ENCODE assay signal across 9 mouse cellular contexts in the genomic region with DNA sequence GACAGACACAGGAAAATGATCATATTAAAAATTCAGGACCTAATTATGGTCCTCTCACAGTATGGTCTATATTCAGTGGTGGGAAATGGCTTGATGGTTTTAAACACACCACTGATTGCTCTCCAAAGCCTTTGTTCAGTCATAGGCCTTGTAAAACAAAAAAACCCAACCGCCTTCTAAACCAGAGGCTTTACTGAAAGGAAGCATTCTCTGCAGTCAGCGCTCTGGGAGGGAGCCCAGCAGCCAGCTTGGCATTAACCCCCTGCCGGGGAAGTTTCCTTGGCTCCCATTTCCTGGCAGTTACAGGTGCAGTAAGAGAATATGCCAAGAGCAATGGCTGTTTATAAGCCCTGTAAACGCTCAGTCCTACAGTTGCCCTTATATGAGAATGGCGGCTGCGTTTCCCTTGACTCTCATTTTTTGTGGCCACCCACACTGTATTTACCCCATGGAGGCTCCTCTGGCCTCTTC.
A peak's percentile ranks its signal among the peaks of the same experiment; 100 is the strongest.
DNase-seq lines count a peak whose midpoint lies in the region; ATAC-seq and TF ChIP-seq lines count a peak whose summit lies in the region.
"Had no signal": no experiment of that assay in that cellular context is flagged by ENCODE, and none has a peak within 500 bp of the region (broad histone marks: within the 10 kb centered on the region; RNA-seq: fewer than 3 reads in every experiment).

No protein-coding gene starts in this region.

- no peaks in the 10 kb centered on the region for H3K9me3 ChIP-seq in hindbrain, embryonic 14.5 days (ENCODE audit: control insufficient read depth, low read length)
- no peaks in the 10 kb centered on the region for H3K9me3 ChIP-seq in midbrain, embryonic 13.5 days
- H3K9me3 ChIP-seq in lung, postnatal 0 days (ENCODE audit: low read length): no peaks in the 10 kb centered on the region

- H3K4me3 ChIP-seq in hindbrain, embryonic 14.5 days (replicated peaks; ENCODE audit: low read length): no peak overlapping the region
- no peak overlapping the region for H3K4me3 ChIP-seq in midbrain, embryonic 13.5 days (replicated peaks)
- no peak overlapping the region for H3K4me3 ChIP-seq in lung, postnatal 0 days (ENCODE audit: low read depth, low read length)

- no peaks in the 10 kb centered on the region for H3K27me3 ChIP-seq in hindbrain, embryonic 14.5 days (ENCODE audit: control insufficient read depth, insufficient read depth, low read length)
- no peaks in the 10 kb centered on the region for H3K27me3 ChIP-seq in midbrain, embryonic 13.5 days
- H3K27me3 ChIP-seq in lung, postnatal 0 days (replicated peaks; ENCODE audit: insufficient read depth, low read length): no peaks in the 10 kb centered on the region

- no peak overlapping the region for H3K9ac ChIP-seq in hindbrain, embryonic 14.5 days
- no peak overlapping the region for H3K9ac ChIP-seq in midbrain, embryonic 13.5 days (replicated peaks)
- no peak overlapping the region for H3K9ac ChIP-seq in lung, postnatal 0 days (replicated peaks; ENCODE audit: low read depth)
- H3K9ac ChIP-seq: liver, embryonic 14.5 days had no signal

- peak overlapping the region; percentile 77 for H3K27ac ChIP-seq in hindbrain, embryonic 14.5 days
- peak overlapping the region; percentile 61 for H3K27ac ChIP-seq in midbrain, embryonic 13.5 days
- H3K27ac ChIP-seq in lung, postnatal 0 days (ENCODE audit: low read length): no peak overlapping the region
- H3K27ac ChIP-seq: liver, embryonic 14.5 days had no signal

- peaks cover 16% of the 10 kb centered on the region; the same call in 1 of the 2 replicates for H3K4me1 ChIP-seq in hindbrain, embryonic 14.5 days (replicated peaks; ENCODE audit: control insufficient read depth, insufficient read depth, low read length)
- peaks cover 13% of the 10 kb centered on the region for H3K4me1 ChIP-seq in midbrain, embryonic 13.5 days (replicated peaks)
- H3K4me1 ChIP-seq in lung, postnatal 0 days (ENCODE audit: insufficient read depth, low read depth, low read length): 0 out of 2 replicates have a peak, but pooled peaks cover 4% of the 10 kb centered on the region

- H3K4me2 ChIP-seq in hindbrain, embryonic 14.5 days (replicated peaks): no peak overlapping the region
- H3K4me2 ChIP-seq in midbrain, embryonic 13.5 days (replicated peaks): no peak overlapping the region
- H3K4me2 ChIP-seq in lung, postnatal 0 days (replicated peaks; ENCODE audit: low read depth, low read length): no peak overlapping the region

- 24% methylated on average over 6 of the region's 6 CpGs for WGBS in hindbrain, embryonic 14.5 days
- WGBS in midbrain, embryonic 13.5 days: 15% methylated on average over 6 of the region's 6 CpGs
- 48% methylated on average over 6 of the region's 6 CpGs for WGBS in lung, postnatal 0 days

- peak; percentile 16 for DNase-seq in kidney, postnatal 14 days
- no peak for DNase-seq in kidney, adult 8-10 months
- peak; percentile 73 to 84 for DNase-seq in cerebellum, postnatal 14 days
- DNase-seq in hindbrain, embryonic 14.5 days (ENCODE audit: low spot score): peak; percentile 63
- DNase-seq in thymus, postnatal 36 days: no peak
- no peak for DNase-seq in lung, postnatal 0 days (ENCODE audit: low spot score)

- TF ChIP-seq CTCF in lung, postnatal 0 days (IDR thresholded peaks at IDR 0.05): no peak

- no peaks in the 10 kb centered on the region for H3K36me3 ChIP-seq in hindbrain, embryonic 14.5 days (replicated peaks; ENCODE audit: control insufficient read depth, insufficient read depth)
- H3K36me3 ChIP-seq in midbrain, embryonic 13.5 days: no peaks in the 10 kb centered on the region
- no peaks in the 10 kb centered on the region for H3K36me3 ChIP-seq in lung, postnatal 0 days (ENCODE audit: insufficient read depth, low read length)

- peak; percentile 70; the same call in 1 of the 2 replicates for ATAC-seq in hindbrain, embryonic 14.5 days (ENCODE audit: low FRiP score)
- peak; percentile 70 for ATAC-seq in midbrain, embryonic 13.5 days
- ATAC-seq in CD4-positive, CD25-positive, alpha-beta regulatory T cell, adult 4 months: no peak
- no peak for ATAC-seq in lung, postnatal 0 days

- no peak for TF ChIP-seq EP300 in lung, postnatal 0 days (IDR thresholded peaks at IDR 0.05)

Comparison
In these comparisons a context has a peak if more than half of its experiments do, and no peak if none do; other contexts are left out.
1. DNase-seq: peak in kidney, postnatal 14 days (single experiment), cerebellum, postnatal 14 days (2 of 2) and hindbrain, embryonic 14.5 days (single experiment); none in kidney, adult 8-10 months (0 of 2), thymus, postnatal 36 days (0 of 2) and lung, postnatal 0 days (single experiment).
2. ATAC-seq: peak in hindbrain, embryonic 14.5 days (single experiment) and midbrain, embryonic 13.5 days (single experiment); none in CD4-positive, CD25-positive, alpha-beta regulatory T cell, adult 4 months (single experiment) and lung, postnatal 0 days (single experiment).